Mouse (Mus musculus): ENCODE measurements around the gene Cers3.

Gene Cers3

DNA sequence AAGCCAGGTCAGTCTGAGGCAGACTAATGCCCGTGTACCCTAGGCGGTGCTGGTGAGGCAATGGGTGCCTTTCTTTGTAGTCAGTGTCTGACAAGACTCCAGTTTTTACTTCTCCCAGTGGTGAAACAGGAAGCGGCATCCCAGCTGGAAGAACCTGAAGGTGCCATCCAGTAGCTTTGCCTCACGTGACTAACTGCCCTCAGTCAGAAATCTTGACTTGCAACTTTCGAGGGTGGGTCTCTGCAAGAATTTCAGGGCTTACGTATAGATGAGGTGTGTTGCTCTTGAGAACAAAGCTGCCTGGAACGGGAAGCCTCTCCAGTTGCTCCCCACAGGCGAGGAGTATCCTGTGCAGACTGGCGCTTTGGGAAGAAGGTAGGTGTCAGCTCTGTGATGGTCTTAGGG is at the start of gene Cers3:
Gene Cers3 (plus strand): TSS at position 128 of the 405 bp plus-strand sequence.
- peak; percentile 31 for DNase-seq (ENCODE audit: low spot score)

DNA sequence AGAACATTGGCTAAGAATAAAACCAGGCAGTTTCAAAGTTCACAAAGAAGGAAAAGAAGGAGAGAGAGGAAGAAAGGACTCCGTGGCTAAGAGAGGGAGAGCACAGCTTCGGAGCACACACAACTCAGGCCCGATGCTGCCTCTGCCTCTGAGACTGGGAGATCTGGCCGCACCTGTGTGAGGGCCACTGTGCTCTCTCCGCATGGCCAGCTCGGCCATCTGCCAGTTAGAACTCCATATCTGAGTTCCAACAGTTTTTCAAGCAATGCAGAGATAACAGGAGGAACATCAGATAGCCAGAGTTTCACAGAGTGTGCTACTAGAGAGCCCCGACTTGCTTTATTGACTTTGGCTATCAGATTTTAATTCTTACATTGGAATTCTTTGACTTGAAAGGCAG is 48.8 kb upstream of the Cers3 start:
- DNase-seq (ENCODE audit: low spot score) = no peak

DNA sequence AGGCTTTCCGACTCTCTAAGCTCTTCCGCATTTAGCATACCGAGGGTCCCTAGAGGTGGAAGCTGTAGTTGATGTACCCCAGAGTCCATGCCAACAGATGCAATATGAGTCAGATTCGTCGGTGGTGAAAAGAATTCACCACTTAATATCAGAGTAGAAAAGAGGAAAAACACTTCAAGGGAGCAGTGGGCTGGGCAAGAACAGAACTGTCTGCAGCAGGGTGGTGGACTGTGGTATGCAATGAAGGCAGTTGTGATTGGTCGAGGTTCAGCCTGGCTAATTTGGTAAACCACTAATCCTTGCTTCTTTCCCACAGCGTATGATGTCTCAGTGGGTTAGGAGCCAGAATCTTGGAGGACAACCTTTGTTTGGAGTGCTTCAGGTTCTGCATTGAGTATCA is 40.6 kb upstream of the Cers3 start:
- no peak for DNase-seq (ENCODE audit: low spot score)

DNA sequence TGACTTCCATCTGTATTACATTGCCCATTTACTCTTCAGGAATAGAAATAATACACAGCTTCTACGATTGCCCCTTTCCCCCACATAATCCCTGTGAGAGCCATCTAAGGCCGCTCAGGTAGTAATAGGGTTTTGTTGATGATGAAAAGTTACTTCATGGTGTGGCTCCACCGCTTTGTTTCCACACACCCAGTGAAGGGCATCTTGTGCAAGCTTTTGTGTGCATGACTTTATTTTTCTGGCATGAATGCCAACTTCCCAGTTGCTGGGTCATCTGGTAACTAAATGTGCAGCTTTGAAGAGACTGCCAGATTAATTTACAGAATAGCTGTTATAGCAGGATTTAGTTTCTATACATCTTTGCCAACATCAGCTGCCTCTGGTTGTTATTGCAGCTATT is 38.7 kb upstream of the Cers3 start:
- DNase-seq (ENCODE audit: low spot score) = no peak

DNA sequence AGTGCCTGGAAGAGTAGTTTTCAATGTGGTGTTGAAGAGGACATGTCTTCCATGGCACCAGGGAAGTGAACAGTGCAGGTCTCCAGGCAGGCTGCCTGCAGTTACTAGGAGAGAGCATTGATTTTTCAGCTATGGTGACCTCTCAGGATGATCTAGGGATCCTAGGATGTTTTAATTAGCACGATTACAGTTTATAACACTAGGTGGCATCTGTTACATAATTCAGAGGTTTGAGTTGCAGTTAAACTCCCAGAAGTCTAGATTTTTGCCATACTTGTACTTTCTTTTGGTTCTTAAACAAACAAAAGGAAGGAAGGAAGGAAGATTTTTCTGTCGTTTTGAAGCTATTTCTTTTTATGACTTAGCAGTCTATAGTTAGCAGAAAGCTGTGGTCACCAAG is 32.1 kb upstream of the Cers3 start:
- DNase-seq (ENCODE audit: low spot score) = no peak

DNA sequence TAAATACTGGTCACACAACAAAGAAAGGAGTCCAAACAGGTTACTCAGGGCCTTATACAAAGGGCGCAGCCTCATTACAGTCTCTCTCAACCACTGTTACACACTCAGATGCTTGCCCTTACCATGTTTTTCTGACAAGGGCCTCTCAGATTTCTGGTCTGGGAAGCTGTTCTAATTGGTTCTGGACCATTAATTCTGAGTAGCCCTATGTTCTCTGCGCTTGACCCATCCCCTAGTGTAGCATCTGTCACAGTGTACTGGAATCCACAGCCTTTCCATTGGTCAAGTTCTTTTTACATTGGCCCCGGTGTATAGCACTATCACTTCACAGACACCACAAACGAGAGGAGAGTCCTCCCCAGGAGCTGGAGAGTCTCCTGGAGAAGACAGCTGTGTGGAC is 18.8 kb upstream of the Cers3 start:
- no peak for DNase-seq (ENCODE audit: low spot score)

DNA sequence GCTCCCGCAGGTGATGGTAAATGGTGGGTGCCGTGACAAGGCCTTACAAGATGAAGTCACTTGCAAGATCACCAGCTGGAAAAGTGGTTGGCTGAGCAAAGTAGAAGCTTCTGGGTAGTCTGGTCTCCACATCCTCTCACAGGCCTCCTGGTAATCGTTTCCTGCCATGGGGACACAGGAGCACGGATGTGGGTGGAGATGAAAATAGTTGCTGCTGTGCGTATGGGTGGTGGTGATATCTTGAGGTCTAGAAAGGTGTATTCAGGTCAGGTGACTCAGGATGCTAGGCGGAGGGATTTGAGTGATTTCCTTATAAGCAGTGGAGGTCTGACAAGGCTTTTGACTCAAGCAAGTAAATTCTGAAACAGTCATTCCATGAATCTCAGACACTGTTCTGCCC is 18.4 kb upstream of the Cers3 start:
- DNase-seq (ENCODE audit: low spot score) = no peak

DNA sequence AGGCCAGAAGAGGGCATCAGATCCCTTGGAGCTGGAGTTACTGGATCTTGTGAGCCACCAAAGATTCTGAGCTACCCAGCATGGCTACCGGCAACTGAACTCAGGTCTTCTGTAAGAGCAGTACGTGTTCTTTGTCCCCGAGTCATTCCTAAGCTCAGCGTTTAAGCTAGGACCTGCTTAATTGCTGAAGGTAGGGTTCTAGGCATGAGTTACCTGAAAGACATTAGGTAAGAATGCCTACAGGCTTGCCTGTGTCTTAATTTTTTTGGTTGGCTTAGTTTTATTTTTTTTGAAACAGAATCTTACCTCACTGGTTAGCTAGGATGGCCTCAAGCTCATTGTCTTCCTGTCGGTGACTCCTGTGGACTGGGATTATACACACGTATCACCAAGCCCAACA is 15.2 kb upstream of the Cers3 start:
- DNase-seq (ENCODE audit: low spot score) = no peak

DNA sequence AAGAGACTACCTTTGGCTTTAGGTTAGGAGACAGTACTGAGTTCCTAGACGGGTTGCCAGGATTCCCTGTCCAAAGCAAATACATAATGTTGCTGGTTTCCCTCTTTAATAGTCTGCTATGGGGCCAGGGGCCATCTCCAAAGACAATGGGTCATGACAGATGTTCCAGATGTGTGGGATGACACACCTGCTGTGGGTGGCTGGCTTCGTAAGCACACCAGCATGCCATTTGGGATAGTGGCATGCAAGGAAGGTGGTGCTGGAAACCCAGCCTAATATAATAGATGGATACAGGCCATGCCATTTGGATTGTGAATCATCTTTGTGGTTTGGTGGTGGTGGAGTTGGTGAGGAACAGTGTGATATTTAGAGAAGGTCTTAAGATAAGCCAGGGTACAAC is 14.1 kb upstream of the Cers3 start:
- no peak for DNase-seq (ENCODE audit: low spot score)

DNA sequence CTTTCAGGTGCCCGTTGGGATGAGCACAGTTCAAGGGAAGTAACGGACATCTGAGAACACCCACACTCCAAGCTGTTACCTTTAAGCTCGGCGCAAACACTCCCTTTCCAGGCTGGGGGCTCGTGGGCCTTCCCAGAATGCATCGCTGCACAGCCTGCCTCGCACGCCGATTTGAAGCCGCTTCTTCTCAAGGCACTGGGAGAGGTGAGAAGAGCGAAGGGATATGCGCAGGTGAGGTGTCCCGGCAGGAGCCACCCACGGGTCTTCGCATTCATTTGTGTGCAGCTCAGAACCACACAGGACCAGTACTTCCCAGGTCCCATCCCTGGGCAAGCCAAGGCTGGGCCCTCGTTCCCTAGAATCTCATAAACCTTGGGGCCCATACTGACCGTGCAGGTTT is 9.9 kb upstream of the Cers3 start:
- no peak for DNase-seq (ENCODE audit: low spot score)

DNA sequence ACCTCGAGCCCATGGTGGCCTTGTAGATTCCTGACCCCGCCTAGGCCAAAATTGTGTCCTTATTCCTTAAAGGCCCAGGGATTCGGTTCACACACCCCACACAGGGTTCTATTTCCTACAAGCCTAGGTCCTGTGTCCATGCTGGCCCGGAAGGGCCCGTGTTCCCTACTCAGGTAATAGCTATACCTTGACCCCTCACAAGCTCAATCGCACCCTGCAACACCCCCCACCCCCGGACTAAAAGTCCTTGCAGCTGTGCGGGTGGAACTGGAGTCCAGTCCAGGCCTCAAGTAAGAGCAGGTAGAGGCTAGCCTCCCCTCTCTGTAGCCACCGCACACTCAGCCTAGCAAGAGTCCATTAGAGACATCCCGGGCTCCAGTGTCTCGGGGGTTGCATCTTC is 9.4 kb upstream of the Cers3 start:
- no peak for DNase-seq (ENCODE audit: low spot score)

DNA sequence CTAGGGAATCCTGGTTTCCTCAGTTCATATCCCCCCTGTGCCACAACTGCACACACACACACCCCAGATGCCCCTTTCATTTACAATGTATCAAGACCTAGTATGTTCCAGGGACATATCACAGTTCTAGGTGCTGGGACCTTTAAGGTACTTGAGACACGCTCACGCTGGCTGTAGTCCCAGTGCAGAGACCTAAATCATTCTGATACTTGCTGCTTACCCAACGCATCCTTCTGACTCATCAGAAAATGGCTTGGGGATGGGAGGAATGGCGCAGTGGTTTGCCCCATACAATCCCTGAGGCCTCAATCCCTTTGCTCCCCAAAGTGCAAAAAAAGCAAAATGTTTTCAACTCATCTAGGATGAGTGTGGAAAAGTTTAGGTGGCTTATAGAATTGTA is 8.8 kb upstream of the Cers3 start:
- DNase-seq (ENCODE audit: low spot score) = no peak

DNA sequence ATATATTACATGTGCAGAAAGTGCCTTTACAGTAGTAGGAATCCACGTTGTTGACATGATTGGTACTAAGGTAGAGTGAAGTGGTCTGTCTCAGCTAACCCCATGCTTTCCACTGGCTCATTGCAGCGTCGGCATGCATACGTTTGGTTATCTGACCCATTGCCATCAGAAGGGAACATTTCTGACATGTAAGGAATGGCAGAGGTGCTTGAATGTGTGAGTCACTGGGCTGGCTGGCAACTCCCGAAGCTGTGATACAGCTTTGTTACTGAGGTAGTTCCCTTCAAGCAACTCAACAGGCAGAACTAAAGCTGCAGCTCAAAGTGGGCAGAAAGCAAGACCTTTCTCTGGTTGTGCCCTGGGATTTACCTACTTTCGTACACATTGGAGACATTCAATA is 8.3 kb upstream of the Cers3 start:
- no peak for DNase-seq (ENCODE audit: low spot score)

DNA sequence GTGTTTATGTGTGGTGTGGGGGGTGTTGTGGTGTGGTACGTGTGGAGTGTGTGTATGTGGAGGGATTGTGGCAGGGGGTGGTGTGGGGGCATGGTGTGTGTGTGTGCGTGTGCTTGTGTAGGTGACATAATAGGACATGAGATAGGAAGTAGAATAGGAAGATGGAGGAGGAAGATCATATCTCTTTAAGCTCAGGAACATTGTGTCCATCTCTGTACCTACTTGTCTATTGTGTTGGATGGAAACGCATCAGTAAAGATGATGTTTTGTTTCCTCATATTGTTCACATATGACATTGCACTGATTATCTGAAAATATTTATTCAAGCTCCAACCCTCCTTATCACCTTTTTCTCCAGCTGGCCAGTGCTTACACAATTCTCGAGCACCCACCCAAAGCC is 5.9 kb upstream of the Cers3 start:
- no peak for DNase-seq (ENCODE audit: low spot score)

DNA sequence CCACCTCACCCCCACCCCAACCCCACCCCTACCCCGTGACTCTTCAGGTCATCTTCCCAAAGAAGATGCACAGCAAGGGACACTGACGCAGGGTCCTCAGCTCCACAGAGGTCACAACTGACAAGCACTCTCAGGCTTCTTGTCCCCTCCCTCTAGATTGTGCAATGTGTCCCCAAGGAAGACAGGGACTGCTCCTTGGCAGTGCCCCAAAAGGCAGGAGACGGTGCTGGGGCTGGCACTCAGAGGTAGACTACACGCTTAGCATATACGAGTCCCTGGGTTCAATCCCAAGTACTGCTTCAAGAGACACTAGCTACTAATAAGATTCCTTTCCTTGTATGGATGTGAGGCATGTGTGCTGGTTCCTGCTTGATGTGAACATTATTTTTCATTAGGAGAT is 2.3 kb upstream of the Cers3 start:
- no peak for DNase-seq (ENCODE audit: low spot score)

DNA sequence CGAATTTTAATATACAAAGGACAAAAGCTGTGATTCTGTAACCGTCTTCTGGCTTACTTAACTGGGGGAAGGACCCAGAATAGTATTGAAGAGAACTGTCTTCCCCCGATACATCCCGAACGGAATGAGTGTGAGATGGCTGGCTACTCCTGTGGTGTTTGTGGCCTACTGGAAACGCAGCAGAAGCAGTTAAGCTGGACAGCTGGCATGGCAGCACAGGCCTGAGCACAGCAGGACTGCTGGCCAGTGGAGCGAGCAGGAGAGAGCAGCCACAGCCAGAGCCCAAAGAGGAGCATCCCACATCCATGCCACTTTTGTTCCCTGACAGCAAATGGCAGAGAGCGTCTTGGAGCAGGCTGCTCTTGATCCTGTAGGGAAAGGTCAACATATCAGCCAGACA is 1.9 kb upstream of the Cers3 start:
- no peak for DNase-seq (ENCODE audit: low spot score)

DNA sequence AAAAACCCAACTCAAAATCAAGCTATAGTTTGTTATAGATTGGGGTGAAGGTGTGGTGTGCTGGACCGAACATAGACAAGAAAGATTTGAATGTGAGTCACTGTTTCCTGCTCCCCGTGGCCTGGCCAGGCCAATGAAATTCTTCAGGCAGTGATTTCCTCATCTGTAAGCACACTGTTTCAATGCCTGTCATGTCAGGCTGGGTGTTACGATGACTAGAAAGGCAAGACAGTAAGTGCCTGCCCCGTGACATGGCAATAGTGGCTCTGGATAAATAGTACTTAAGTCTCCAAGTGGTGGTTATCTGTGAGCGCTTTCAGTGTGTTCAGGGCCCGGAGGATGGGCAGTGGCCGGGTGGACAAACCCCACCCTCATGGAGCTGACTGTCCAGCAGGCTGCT is 3.7 kb downstream of the Cers3 start:
- no peak for DNase-seq (ENCODE audit: low spot score)

DNA sequence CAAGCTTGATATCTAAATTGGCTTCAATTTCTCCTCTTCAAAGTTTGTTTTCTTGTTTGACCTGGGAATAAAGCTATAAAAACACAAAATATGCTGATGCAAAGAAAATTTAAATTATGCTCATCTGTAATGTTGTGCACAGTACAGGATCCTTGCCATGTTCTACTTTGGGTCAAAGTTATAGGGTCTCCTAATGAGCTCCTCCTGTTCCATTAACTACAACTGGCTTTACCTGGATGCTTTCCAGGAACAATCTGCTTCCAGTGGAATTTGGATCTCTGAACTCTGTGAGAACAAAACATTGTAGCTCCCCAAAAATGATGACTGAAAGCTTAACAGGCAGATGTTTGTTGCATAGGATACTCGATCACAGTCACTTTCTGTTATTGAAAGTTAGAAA is 6.7 kb downstream of the Cers3 start:
- no peak for DNase-seq (ENCODE audit: low spot score)

DNA sequence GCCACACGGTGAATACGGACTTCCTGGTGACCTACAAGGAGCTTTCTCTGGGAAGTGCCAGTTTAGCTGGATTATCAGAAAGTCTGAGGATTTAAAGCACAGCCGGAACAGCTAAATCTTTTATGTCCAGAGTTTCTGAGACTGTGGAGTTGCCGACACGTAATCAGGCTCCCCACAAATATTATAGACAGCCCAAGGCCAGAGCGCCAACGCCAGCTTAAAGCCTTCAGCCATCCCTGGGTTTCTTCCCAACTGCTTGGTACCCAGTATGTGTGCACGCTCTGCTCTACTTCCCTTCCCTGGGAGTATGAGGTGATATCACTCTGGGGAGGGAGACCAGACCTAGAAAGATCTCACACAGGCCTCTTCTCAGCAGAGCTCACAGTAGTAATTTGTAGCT is 10.5 kb downstream of the Cers3 start:
- DNase-seq (ENCODE audit: low spot score) = no peak

DNA sequence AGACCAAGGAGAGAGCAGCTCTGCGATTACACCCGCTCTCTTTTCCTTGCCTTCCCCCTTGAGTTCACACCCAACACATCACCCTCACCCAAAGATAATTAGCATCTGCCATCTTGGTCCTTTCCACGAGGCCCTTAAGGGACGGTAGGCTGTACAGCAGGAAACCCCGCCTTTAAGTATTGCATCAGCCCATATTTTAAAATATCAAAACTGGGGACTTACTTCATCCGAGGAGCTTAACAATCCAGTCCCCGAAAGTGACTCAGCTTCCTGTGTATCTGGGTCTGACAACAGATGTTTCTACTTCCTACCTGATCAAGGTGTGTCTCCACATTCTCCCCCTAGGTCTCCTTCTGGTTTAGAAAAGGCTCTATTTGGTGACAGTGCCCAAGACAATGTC is 12.3 kb downstream of the Cers3 start:
- no peak for DNase-seq (ENCODE audit: low spot score)

DNA sequence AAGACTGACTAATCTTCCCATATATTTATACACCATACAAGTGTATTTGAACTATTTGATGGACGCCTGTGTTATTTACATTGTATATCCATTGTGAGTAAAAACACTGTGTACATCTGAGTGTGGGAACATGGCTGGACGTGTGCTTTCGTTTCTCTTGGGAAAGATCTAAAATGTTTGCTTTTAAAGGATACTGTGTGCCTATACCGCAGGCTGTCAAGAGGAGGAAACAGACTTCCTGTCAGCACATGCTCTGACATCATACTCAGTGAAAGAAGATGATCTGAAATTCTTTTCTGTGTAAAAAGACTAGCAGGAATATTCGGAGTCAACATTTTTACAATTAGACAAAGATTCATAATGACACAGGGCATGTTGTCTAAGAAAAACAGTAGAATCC is 26.6 kb downstream of the Cers3 start:
- no peak for DNase-seq (ENCODE audit: low spot score)

DNA sequence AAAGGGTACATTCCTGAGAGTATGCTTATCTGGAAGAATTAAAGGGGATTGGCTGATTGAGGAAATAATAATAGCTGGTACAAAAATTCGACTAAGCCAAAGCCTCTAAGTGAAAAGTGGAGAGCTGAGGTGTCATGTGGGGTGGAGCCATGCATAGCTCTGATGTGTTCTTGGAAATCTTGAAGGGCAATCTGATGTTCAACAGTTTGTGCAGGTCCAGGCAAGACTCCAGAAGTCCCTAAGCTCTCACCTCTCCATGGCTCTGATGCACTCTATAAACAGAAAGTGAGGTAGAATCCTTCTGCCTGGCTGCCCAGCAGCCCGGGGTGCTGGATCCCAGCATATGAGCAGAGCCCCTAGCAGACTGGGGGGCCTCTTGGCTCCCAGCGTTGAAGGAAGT is 27.4 kb downstream of the Cers3 start:
- no peak for DNase-seq (ENCODE audit: low spot score)

DNA sequence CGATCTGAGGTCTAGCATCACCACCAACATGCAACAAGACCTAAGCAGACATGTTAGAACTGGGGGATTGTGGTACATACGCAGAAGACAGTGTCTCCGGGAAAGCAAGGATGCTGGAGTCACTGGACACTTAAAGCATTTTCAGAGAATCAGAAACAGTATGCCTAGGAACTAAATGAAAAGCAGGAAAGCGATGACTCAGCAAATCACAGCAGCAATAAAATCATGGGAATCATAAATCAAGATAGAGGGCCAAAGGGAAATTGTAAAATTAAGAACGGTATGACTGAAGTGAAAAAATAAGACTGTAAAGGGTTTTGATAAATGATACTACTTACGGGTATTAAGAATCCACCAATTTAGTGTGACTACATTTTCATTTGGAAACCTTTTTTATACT is 27.9 kb downstream of the Cers3 start:
- no peak for DNase-seq (ENCODE audit: low spot score)

DNA sequence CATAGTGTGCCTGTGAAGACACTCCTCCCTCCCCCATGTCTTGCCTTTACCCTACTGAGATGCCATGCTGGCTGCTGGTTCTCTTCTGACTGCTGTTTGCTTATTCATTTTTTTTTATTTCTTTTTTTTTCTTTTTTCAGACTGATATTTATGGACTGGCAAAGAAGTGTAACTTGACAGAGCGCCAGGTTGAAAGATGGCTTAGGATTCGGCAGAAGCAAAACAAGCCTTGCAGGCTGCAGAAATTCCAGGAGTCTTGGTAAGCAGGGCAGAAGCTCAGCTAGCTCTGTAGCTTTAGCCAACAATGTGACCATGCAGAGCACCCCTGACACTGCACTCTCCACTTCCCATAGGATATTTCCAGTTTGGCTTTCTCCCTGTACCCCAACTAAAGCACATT is 36.1 kb downstream of the Cers3 start:
- peak; percentile 33 for DNase-seq (ENCODE audit: low spot score)
